Mouse (Mus musculus): ENCODE data around the gene Rsl1d1. TPM values are rescaled to one million over a fixed set of nuclear protein-coding genes. Genes with fewer than 3 reads are reported as not detected.

Gene Rsl1d1
- 8.2 and 9.0 TPM in 2 replicates for polyA plus RNA-seq (2012; rRNA removed)

DNA sequence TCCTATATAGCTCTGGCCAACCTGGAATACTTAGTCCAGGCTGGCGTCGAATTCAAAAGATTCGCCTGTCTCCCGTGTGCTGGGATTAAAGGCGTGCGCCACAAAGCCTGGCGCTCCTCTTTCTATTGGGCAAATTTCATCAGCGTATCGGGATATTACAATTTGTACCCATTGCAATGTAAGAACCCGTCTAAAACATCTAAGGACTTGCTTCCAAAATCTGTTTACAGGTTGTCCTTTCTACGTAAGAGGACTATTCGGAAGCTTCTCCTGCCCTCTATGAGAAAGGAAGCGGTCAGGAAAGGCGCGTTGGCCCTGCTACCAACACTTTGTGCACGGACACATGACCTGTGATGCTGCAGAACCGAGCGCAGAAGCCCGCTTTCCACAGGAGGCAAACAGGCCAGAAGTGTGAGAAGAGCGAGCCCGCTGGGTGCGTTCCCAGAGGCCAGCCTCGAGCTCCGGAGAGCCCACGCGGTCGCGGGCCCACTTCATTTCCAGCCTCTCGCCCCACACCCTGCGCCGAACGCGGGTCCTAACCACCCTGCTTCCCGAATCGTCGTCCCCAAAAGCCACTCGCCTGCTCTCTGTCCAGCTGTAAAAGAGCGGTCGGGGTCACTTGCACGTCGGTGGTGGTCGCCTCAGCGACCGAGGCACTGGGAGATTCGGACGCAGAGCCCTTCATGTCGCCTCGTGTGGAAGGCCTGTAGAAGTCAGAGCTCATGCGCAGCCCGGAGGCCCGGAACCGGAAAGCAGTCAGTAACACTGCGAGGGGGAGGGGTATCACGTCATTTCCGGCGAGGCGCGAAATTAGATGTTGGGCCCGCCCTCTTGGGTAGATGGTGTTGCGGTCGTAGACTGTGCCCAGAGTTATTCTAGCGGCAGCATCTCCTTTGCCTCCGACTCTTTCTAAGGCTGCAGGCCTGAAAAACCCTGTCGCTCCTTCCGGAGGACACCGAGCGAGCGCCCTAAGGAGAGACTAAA, at the start of gene Rsl1d1:
Gene Rsl1d1, minus strand, starts transcription at position 761 of the 984 bp plus-strand sequence.
- WGBS, result under 1% methylated on average over 68 of the region's 68 CpGs
- DNase-seq (ENCODE audit: low read depth, low spot score), result peak; percentile 95

DNA sequence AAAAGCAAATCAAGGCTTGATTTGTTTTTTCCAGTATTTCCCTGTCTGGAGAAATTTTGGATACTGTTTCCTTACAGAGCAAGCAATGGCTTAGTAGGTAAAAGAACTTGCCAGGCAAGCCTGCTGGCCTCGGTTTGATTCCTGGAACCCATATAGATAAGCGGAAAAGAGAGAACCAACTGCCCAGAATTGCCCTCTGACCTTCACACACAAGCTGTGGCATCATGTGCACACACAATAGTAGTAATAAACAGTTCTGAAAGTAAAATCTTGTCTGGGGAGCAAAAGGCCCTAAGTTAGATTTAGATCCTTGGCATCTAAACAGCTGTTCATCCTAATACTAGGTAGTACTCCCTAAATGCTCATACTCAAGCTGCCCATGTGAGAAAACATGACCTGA, 44.7 kb upstream of the Rsl1d1 start:
- DNase-seq (ENCODE audit: low read depth, low spot score), result no peak
- WGBS, result 25% methylated on average over 2 of the region's 2 CpGs

DNA sequence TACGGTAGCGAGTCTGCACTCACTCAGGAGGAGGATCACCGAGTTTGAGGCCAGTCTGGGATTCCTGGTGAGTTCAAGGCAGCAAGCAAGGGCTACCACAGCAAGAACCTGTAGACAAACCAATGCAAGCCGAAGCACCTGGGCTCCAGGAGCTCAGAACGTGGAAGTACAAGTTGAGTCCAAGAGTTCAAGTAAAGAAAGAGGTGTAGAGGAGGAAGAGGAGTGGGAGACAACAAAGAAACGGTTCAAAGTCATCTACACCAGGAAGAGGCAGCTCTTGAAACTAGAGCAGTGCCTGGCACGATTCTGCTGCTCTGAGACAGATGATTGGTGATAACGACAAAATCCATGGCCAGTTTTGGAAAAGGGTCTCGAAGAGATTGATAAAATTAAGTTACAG, 42.6 kb upstream of the Rsl1d1 start:
- no peak for DNase-seq (ENCODE audit: low read depth, low spot score)
- 49% methylated on average over 9 of the region's 9 CpGs for WGBS

DNA sequence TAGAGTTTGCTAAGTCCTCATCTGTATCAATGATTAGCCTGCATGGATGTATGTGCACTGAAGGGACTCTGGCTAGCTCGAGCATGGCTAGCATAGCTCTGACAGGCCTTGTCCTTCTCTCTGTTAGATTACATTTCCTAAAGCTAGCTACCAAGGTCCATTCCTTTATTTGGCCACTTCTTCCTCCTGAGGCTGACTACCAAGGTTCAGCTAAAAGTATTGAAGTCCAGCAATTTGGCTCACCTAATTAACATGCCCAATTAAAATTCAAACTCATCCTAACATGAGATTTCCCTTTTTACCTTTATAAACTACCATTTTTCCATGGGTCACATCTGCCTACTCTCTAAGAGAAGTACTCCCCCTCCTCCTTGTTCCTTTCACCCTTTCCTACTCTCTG, 39.3 kb upstream of the Rsl1d1 start:
- DNase-seq (ENCODE audit: low read depth, low spot score), result no peak
- 69% methylated on average over 1 of the region's 1 CpGs for WGBS

DNA sequence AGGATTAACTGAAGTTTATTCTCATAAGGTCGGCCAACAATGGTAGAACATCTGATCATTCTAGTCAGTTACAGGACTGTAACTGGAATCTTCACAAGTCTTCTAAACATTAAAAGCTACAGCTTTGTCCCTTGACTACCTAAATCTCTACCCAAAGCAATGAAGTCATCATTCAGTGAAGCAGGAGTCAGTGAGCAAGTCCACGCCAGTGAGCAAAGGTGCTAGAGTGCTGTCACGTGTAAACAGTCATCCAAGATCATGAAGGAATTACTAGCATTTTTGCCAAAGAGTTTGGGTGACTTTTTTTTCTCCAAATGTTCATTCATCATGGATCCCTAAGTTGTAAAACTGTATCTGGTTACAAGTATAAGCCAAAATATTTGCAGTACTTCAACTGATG, 14.7 kb upstream of the Rsl1d1 start:
- DNase-seq (ENCODE audit: low read depth, low spot score), result no peak
- 76% methylated on average over 3 of the region's 3 CpGs for WGBS

DNA sequence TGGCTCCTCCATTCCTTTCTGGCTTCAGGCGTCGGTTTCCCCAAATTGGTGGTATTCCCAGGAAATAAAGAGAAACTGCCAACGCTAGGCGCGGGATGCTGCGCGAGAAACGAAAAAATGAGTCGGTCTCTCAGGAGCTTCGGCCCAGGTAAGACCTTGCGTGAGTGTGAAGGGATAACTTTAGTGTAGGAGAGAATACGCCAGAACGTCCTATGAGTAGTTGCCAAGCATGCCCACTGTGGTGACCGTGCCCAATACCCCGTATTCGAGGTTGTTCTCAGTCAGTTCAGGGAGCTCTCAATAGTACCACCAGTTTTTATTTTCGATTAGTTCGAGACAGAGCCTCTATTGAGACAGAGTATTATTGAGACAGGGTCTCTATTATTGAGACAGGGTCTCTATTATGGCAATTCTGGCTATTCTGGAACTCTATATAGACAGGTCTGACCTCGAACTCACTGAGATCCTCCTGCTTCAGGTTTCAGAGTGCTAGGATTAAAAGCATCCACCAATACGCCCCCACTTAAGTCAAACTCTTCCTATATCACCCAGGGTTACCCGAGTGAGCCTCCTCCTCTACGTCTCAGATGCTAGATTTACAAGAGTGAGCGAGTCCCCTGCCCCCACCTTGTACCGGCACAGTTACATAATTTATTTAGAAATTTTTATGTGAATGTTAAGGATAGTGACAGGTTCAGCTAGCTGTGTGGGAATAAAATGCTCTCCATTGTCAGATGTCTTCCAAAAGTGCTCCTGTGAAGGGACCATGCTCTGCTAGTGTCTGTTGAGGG, 664 bp upstream of the Rsl1d1 start:
- DNase-seq (ENCODE audit: low read depth, low spot score), result no peak
- 3% methylated on average over 24 of the region's 24 CpGs for WGBS

DNA sequence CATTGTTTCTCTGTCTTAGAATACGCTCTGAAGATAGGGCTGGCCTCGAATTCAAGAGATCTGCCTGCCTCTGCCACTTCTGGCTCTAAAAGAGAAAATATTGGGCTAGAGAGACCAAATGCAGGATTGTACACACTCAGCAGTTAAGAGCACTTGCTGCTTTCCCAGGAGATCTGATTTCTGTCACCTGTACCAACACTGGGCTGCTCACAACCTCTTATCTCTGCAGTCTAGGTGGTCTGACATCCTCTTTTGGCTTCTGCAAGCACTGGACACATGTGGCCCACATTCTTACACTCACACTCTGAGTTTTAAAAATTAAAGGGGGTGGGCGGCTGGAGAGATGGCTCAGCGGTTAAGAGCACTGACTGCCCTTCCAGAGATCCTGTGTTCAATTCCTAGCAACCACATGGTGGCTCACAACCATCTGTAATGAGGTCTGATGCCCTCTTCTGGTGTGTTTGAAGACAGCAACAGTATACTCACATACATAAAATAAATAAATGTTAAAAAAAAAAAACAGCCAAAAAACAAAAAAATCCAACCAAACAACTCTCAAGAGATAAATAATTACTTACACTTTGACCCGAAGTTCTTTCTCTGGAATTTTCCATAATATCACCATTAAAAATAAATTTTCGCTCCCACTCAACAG, 1.3 kb downstream of the Rsl1d1 start:
- DNase-seq (ENCODE audit: low read depth, low spot score), result no peak
- WGBS, result 69% methylated on average over 6 of the region's 6 CpGs

DNA sequence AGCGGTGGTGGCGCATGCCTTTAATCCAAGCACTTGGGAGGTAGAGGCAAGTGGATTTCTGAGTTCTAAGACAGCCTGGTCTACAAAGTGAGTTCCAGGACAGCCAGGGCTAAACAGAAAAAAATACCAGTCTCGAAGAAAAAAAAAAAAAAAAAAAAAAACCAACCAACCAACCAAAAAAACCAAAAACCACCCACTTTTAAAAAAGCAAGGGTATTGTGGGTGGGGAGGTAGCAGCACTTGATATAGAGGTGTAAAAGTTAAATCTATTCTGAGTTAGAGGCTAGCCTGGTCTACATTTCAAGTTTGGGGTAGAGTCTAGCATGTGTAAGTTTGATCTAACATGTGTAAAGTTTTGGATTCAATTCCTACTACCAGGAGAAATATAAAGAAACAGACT, 2.9 kb downstream of the Rsl1d1 start:
- 88% methylated on average over 3 of the region's 3 CpGs for WGBS
- no peak for DNase-seq (ENCODE audit: low read depth, low spot score)

DNA sequence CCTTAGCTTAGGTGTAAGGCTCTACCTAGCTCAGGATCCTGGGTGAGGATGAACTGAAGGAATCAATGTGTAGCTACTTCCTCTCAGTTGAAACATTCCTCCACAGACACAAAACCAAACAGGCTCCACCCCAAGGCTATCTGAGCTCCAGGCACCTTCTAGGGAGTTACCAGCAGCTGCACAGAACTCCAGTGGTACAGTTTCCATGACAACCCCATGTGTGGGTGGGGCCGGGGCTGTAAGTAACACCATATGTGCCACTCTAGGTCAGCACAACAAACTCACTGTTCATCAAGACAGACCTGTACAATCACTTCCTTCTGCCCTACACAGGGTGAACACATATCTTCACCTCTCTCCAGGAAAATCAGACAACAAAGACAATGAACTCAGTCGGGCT, 4.7 kb downstream of the Rsl1d1 start:
- no peak for DNase-seq (ENCODE audit: low read depth, low spot score)
- 34% methylated on average over 2 of the region's 2 CpGs for WGBS

DNA sequence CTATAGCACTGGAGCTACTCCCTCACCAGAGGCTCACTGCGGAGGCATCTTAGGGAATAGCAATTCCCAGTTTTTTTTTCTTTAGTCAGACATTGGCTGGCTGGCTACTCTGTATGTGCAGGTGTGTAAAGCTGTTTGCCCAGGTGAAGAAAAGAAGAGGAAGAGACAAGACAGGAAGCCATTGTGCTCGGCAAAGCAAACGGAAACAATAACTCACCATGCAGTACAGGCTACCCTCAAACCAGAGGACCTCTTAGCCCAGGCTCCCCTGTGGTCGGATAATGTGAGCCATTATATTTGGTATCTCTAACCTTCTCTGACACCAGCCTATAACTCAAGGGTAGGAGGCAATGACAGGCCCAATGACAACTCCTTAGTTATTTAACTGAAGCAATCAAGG, 6.1 kb downstream of the Rsl1d1 start:
- WGBS, result 74% methylated on average over 4 of the region's 4 CpGs
- no peak for DNase-seq (ENCODE audit: low read depth, low spot score)

DNA sequence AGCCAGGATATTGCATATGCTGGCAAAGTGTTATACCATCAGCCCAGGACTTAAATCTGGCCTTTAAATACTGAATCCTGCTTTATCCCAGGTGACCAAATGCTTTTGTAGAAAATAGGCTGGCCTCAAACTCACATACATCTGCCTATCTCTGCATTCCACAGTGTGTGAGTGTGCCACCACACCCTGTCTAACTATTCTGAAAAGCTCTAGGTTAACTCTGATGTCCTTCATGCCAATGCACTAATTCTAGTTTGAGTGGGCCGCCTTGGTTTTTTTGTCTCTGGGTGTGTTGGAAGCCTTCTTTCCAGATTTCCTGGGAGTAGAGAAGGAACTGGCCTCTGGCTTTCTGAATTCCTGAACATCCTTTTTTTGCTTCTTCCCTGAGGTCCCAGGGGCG, 9.9 kb downstream of the Rsl1d1 start:
- WGBS, result 97% methylated on average over 2 of the region's 2 CpGs
- DNase-seq (ENCODE audit: low read depth, low spot score), result no peak

DNA sequence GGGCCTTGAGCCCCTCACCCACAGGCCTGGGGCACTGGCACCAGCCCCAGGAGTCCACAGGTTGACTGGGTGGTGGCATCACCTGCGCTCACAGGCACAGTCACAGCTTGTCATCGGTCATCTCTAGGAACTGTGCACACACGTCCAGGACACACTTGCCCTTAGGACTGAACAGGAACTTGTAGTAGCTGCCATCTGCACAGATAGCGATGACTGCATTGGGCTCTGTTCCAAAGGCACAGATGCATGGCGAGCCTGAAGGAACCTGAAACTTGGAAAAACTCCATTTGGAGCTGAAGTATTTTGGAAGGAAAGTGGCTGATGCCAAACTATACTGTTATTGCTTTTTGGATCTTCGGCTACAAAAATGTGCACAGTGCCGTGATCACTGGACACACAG, 13.0 kb downstream of the Rsl1d1 start:
- no peak for DNase-seq (ENCODE audit: low read depth, low spot score)
- WGBS, result 57% methylated on average over 7 of the region's 7 CpGs

DNA sequence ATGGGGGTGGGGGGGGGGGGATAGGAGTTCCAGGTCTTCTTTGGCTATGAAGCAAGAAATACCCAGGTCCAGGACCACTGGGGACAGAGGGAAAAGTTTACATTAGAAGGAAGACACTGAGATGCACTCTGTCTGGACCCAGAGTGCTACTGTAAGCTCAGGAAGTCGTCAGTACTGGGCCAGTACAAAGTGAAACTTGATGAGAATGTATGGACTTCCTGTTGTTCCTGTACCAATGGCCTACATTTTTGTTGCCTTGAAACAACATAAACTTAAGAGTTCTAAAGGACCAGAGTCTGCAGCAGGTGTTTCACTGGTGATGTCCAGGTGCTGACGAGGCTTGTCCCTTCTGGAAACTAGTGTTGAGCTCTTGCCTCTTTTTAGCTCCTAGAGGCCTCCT, 25.7 kb downstream of the Rsl1d1 start:
- no peak for DNase-seq (ENCODE audit: low read depth, low spot score)
- WGBS, result 67% methylated on average over 2 of the region's 2 CpGs

DNA sequence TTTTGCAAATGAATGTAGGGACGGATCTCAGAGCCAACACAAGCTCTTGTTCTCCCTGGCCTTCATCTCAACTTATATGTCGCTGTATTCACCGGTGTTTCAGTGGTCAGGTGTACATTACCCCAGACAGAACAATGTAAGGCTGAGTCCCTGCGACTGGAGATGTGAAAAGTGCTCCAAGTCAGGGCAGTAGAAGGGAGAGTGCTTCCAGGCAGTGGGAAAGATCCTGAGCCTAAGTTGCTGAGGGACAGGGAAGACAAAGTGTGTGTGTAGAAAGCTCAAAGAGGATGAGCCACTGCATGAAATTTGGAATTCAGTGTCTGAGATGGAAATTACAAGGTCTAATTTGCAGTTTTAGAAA, 26.3 kb downstream of the Rsl1d1 start:
- no peak for DNase-seq (ENCODE audit: low read depth, low spot score)
- WGBS, result 2% methylated on average over 4 of the region's 4 CpGs

DNA sequence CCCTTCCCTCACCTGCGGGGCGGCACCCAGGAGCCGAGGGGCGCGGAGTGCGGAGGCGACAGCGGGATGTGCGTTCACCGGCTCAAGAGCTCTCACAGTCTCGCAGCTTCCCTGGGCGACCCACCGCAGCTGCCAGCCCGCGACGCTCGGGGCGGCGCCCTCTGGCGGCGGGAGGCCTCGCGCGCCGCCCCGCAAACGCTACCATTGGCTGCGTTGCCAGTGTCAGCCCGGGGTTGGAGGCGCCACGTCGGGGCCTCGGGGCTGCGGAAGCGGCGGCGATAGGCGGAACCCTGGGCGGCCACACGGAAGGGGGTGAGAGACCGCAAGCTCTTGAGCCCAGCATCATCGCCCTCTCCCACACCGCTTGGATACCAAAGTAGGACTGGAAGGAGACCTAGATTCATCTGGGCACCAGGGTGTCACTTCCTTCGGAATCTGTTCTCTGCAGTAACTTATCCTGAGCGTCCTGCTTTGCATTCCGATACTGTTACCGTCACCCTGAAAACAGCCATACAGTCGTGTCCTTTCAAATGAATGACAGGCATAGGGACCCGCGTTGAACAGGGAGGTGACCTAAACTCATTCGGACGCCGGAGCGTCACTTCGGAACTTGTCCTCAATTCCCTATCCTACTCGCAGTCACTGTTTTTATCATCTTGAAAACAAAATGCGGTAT, 26.8 kb downstream of the Rsl1d1 start, which contains the start of gene Zc3h7a:
Gene Zc3h7a, minus strand, starts transcription at position 186 of the 676 bp plus-strand sequence.
- WGBS, result under 1% methylated on average over 57 of the region's 57 CpGs
- DNase-seq (ENCODE audit: low read depth, low spot score), result peak; percentile 59

DNA sequence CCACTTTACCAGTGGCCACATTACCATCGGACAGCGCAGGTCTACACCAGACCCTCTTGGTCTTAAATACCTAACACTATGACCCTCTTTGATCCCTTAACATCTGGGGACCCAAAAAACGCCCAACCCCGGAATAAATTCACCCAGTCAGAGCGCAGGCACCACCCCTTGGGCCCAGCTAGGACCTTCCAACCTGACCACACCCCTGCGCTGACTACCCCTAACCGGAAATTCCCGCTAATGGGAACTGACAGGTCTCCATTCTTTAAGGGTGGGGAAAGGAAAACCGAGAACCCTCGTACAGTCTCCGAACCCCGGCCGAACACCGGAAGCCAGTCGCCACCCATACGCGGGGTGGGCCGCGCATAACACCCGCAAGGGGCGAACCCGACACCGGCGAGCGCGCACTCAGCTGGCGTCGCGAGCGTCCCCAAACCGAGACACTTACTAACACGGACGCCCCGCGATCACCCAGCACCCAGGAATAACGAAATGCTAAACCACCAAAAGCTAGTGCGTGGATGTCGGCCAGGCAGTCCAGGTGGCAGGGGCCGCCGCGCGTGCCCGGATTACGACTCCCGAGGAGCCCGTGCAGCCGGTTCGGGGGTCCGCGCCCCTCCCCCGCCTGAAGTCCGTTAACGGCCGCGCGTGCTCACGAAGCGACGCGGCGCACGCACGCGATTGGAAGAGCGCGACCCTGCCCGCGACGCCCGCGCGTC, 27.5 kb downstream of the Rsl1d1 start:
- DNase-seq (ENCODE audit: low read depth, low spot score), result peak; percentile 58
- under 1% methylated on average over 71 of the region's 72 CpGs for WGBS

DNA sequence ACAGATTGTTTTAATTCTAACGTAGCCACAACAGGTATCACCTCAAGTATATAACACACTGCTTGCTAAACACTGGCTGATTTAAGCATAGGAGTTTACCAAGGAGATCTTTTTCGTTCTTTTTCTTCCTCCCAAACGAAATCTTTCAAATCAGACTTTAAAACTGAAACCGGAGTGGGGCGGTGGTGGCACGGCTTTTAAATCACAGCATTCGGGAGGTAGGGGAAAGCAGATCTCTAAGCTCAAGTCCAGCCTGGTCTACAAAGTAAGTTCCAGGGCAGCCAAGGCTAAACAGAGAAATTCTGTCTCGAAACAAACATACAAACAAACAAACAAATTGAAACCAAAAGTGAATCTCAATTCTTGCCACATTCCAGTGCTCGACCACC, 28.0 kb downstream of the Rsl1d1 start:
- under 1% methylated on average over 9 of the region's 9 CpGs for WGBS
- peak; percentile 28 for DNase-seq (ENCODE audit: low read depth, low spot score)

DNA sequence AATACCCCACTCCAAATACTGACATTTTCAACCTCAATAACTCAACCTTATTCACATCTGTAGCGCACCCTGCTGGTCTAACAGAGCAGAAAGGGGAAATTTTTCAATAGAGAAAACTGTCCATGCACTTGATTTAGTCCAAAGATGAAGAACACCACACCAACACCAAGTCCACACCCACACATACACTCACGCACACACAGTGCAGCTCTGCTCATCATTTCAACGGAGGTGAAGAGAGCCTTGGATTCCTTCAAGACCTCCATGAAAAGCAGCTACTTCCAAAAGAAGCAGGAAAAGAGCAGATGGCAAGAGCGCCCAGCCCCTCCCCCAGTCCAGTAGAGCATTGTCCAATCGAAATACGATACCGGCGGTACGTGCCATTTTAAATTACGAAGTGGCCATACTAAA, 28.5 kb downstream of the Rsl1d1 start:
- WGBS, result 5% methylated on average over 10 of the region's 10 CpGs
- peak; percentile 36 for DNase-seq (ENCODE audit: low read depth, low spot score)

DNA sequence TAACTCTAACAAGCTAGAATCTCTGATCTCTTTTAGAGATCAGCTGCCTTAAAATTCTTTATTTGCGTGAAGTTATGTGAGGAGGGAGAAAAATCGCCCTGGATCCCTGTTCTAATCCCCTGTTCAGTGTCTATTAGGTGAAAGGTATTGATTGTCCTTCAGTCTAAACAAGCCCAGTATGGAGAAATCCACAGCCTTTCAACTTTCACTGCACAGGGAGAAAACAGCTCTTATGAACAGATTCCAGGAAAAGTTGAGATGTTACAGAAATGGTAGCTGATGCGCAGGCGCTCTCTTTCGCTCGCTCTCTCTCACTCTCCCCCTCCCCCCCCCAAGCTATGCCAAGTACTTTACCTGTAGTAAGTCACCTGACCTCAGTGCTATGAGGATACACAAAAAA, 31.5 kb downstream of the Rsl1d1 start:
- no peak for DNase-seq (ENCODE audit: low read depth, low spot score)
- 88% methylated on average over 6 of the region's 6 CpGs for WGBS

Data from large intestine, adult 2 months (tissue).